Mouse (Mus musculus) liver, embryonic 14.5 days (tissue): ENCODE measurements around the gene Adcy4. TPM values are rescaled to one million over a fixed set of nuclear protein-coding genes. Genes with fewer than 3 reads are reported as not detected.
A peak's percentile ranks its signal among the peaks of the same experiment; 100 is the strongest.

Experiments
- ATAC-seq: fragments of 200-750 bp; cut with Nextera tagmentation; 2 replicates; pipeline ENCODE4 v1.8.0; 2017; ENCODE audit warnings: moderate number of reproducible peaks, mild to moderate bottlenecking, moderate library complexity; ENCODE audit not compliant: insufficient read depth
- DNase-seq, 3 experiments: peaks; one replicate each; pipeline ENCODE4 v3.0.0-alpha.2; 2012 to 2013; ENCODE audit warnings: low read depth in 3 of 3, low spot score in 3 of 3
- H3K27ac ChIP-seq: fragments of 300-500 bp; sonication (generic); 2 replicates; pipeline ENCODE4 v1.5.1; 2014; ENCODE audit warnings: moderate library complexity, mild to moderate bottlenecking, control low read depth, inconsistent platforms
- H3K27me3 ChIP-seq: fragments of 300-500 bp; sonication (generic); 2 replicates; pipeline ENCODE4 v1.6.1; 2014; ENCODE audit warnings: mild to moderate bottlenecking, low read length, moderate library complexity; ENCODE audit not compliant: control insufficient read depth, insufficient read depth
- H3K36me3 ChIP-seq: fragments of 300-500 bp; sonication (generic); replicated peaks from 2 replicates; pipeline ENCODE4 v1.6.1; 2014; ENCODE audit warnings: low read depth; ENCODE audit not compliant: control insufficient read depth, insufficient read depth
- H3K4me1 ChIP-seq, 2 experiments: fragments of 200-500 bp in 1 of 2; fragments of 300-500 bp in 1 of 2; sonication (generic) in 1 of 2; replicated peaks; 2 replicates each; pipeline ENCODE4 v1.6.1; 2012 to 2014; ENCODE audit warnings: antibody characterized with exemption in 1 of 2, inconsistent platforms in 1 of 2, low read length in 1 of 2; ENCODE audit not compliant: control insufficient read depth in 2 of 2, insufficient read depth in 2 of 2
- H3K4me2 ChIP-seq: fragments of 300-500 bp; sonication (generic); 2 replicates; pipeline ENCODE4 v1.6.1; 2014; ENCODE audit warnings: low read depth, mild to moderate bottlenecking, control low read depth, moderate library complexity
- H3K4me3 ChIP-seq, 2 experiments: fragments of 200-500 bp in 1 of 2; fragments of 300-500 bp in 1 of 2; sonication (generic) in 1 of 2; 2 replicates each; pipeline ENCODE4 v1.5.1; 2012 to 2014; ENCODE audit warnings: low read depth in 2 of 2, low read length in 2 of 2, mild to moderate bottlenecking in 2 of 2, control low read depth in 1 of 2, inconsistent platforms in 1 of 2, moderate library complexity in 1 of 2; ENCODE audit not compliant: insufficient read depth in 1 of 2
- H3K9ac ChIP-seq: fragments of 300-500 bp; sonication (generic); replicated peaks from 2 replicates; pipeline ENCODE4 v1.6.1; 2014; ENCODE audit warnings: mild to moderate bottlenecking, control low read depth, moderate library complexity
- H3K9me3 ChIP-seq: fragments of 300-500 bp; sonication (generic); 2 replicates; pipeline ENCODE4 v1.6.1; 2016; ENCODE audit warnings: low read length, mixed read lengths; ENCODE audit not compliant: control insufficient read depth
- CTCF ChIP-seq: IDR thresholded peaks from 2 replicates; pipeline ENCODE4 v1.5.1; 2016; ENCODE audit warnings: antibody characterized with exemption, low read depth, control low read depth
- EP300 ChIP-seq: IDR thresholded peaks from 2 replicates; pipeline ENCODE4 v1.6.1; 2016; ENCODE audit warnings: antibody characterized with exemption, low read depth
- WGBS: fragments of 180-500 bp; shearing (Covaris S2); extraction: QIAGEN DNeasy Blood & Tissue Kit; methylation state at CpG from one replicate; pipeline ENCODE4 v1.1.7; 2014; ENCODE audit not compliant: insufficient replicate concordance; 5-methylcytosine and 5-hydroxymethylcytosine counted together
- polyA plus RNA-seq, 2 experiments: library from polyadenylated mRNA; depleted of rRNA in 1 of 2; stranded (reverse) in 1 of 2; unstranded in 1 of 2; fragments of >200 nt; fragmentation: Nextera tagmentation in 1 of 2; extraction: Ambion mirVana in 1 of 2; gene quantifications; 2 replicates each; pipeline versions ENCODE4 v1.2.1 to v1.2.3; 2012 to 2014

The Adcy4 gene
- polyA plus RNA-seq, 2 experiments, result 0.66 to 1.0 TPM

GRCm38 (mm10) chr14:55768555-55768954 lies 15.3 kb downstream of the Adcy4 start:
- 74% methylated on average over 6 of the region's 6 CpGs for WGBS
- Histone ChIP-seq H3K4me3 (no peak overlapping the region), H3K9me3 (no peaks in the 10 kb centered on the region), H3K4me1 (peaks cover 9 to 31% of the 10 kb centered on the region in 2 experiments), H3K9ac (no peak overlapping the region), H3K4me2 (peak overlapping the region; percentile 32; the same call in 1 of the 2 replicates), H3K27ac (no peak overlapping the region), H3K27me3 (peaks cover 6% of the 10 kb centered on the region; the same call in 1 of the 2 replicates), H3K36me3 (no peaks in the 10 kb centered on the region)
- ATAC-seq (no peak), DNase-seq (no peak)
- TF ChIP-seq CTCF (no peak), EP300 (no peak)

- Histone ChIP-seq H3K4me1 (peaks cover 9 to 31% of the 10 kb centered on the region in 2 experiments), H3K4me2 (peak overlapping the region; percentile 66), H3K36me3 (no peaks in the 10 kb centered on the region), H3K27me3 (peaks cover 13% of the 10 kb centered on the region), H3K9ac (no peak overlapping the region), H3K4me3 (peak overlapping the region; percentile 7 to 37), H3K27ac (no peak overlapping the region), H3K9me3 (no peaks in the 10 kb centered on the region)
- TF ChIP-seq CTCF (peak; percentile 68), EP300 (no peak)
- WGBS, result 14% methylated on average over 52 of the region's 52 CpGs
- no peak for DNase-seq
- peak; percentile 22; the same call in 1 of the 2 replicates for ATAC-seq
Observed at GRCm38 (mm10) chr14:55767519-55768414, 16.1 kb downstream of the Adcy4 start.

GRCm38 (mm10) chr14:55765696-55766095 lies 18.2 kb downstream of the Adcy4 start, which contains the start of gene Ltb4r1:
Gene Ltb4r1 (plus strand): TSS chr14:55765962.
- DNase-seq (no peak), ATAC-seq (no peak)
- no peak within 1 kb of the TSS; the same call in 1 of the 2 replicates for H3K4me2 ChIP-seq

GRCm38 (mm10) chr14:55763166-55763565 lies 20.7 kb downstream of the Adcy4 start:
- H3K4me1 ChIP-seq, result peaks cover 3 to 12% of the 10 kb centered on the region in 2 experiments
- ATAC-seq (no peak), DNase-seq (no peak)

More at GRCm38 (mm10) chr14:55765696-55766095, 18.2 kb downstream of the Adcy4 start, which contains the start of gene Ltb4r1:
- Histone ChIP-seq H3K27ac (no peak within 1 kb of the TSS), H3K9ac (no peak within 1 kb of the TSS), H3K27me3 (peaks cover 33% of the 10 kb centered on the region), H3K4me1 (peaks cover 9 to 31% of the 10 kb centered on the region in 2 experiments), H3K4me3 (peak within 1 kb of the TSS in 1 of 2 experiments; percentile 7; a peak in 1 of 4 replicates), H3K36me3 (no peaks in the 10 kb centered on the region), H3K9me3 (no peaks in the 10 kb centered on the region)
- WGBS, result 21% methylated on average over 4 of the region's 4 CpGs
- no peak for TF ChIP-seq CTCF
- TF ChIP-seq EP300, result no peak

More at GRCm38 (mm10) chr14:55763166-55763565, 20.7 kb downstream of the Adcy4 start:
- 35% methylated on average over 7 of the region's 7 CpGs for WGBS
- Histone ChIP-seq H3K4me2 (peak overlapping the region; percentile 74; the same call in 1 of the 2 replicates), H3K27me3 (peaks cover 33% of the 10 kb centered on the region), H3K36me3 (no peaks in the 10 kb centered on the region), H3K4me3 (no peak overlapping the region), H3K27ac (no peak overlapping the region), H3K9ac (no peak overlapping the region), H3K9me3 (no peaks in the 10 kb centered on the region)
- TF ChIP-seq CTCF (no peak), EP300 (no peak)
